ENCODE assay signal across 22 mouse cellular contexts in the genomic region with DNA sequence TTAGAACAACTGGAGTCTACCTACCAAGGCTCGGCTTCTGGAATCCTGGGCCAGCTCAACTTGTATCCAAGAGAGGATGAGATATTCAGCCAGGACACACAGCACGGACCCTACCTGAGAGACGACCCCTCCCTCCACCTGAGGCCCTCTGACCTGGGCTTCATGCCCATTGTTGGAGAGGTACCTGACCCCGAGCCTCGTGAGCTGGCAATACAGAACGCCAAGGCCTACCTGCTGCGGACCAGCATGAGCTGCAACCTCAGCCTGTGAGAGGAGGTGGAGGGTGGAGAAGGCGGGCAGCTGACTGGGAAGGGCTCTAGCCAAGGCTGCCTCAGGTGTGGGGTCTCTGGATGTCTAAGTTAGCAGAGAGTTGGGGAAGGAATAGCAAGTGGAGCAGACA. TPM values are rescaled to one million over a fixed set of nuclear protein-coding genes. Genes with fewer than 3 reads are reported as not detected.
"Had no signal": no experiment of that assay in that cellular context is flagged by ENCODE, and none has a peak within 500 bp of the region (broad histone marks: within the 10 kb centered on the region; RNA-seq: fewer than 3 reads in every experiment).

No protein-coding gene starts in this region.

- H3K9me3 ChIP-seq: limb, embryonic 10.5 days; liver, embryonic 15.5 days; megakaryocyte, embryonic 14.5 days had no signal

- H3K27ac ChIP-seq: left cerebral cortex, adult 2 months; limb, embryonic 10.5 days; liver, embryonic 15.5 days; macrophage had no signal

- H3K4me1 ChIP-seq: liver, embryonic 15.5 days had no signal

- H3K4me3 ChIP-seq: left cerebral cortex, adult 2 months; liver, embryonic 15.5 days; megakaryocyte, embryonic 14.5 days had no signal

- H3K9ac ChIP-seq: liver, embryonic 15.5 days; lung, embryonic 14.5 days had no signal

- H3K4me2 ChIP-seq: liver, embryonic 11.5 days; liver, embryonic 15.5 days; lung, embryonic 14.5 days had no signal

- DNase-seq: kidney, adult 8-10 months; kidney, postnatal 25 days; lung, embryonic 14.5 days; lung, postnatal 14 days; right cerebral cortex, adult 18-20 months; right cerebral cortex, postnatal 25 days; thymus, adult 18-20 months; thymus, postnatal 14 days had no signal

RNA-seq across cellular contexts. Expression of gene Rsph6a, which starts 0.6 kb away (rescaled TPM):
- total RNA-seq: monocyte, adult 5-6 weeks had no signal
- polyA plus RNA-seq: intestine, embryonic 16.5 days; kidney, embryonic 16.5 days; limb, embryonic 10.5 days; liver, embryonic 11.5 days; liver, embryonic 15.5 days; lung, embryonic 14.5 days; macrophage; neural tube, embryonic 14.5 days; small intestine, adult 2 months; stomach, embryonic 16.5 days had no signal

RNA-seq across cellular contexts. Expression of gene Dmpk, which starts 28.5 kb away (rescaled TPM):
- total RNA-seq: monocyte, adult 5-6 weeks had no signal

RNA-seq across cellular contexts. Expression of gene Foxa3, which starts 31.8 kb away (rescaled TPM):
- total RNA-seq: layer of hippocampus, postnatal 25 days; left cerebral cortex, adult 2 months; left cerebral cortex, postnatal 14 days; monocyte, adult 5-6 weeks had no signal
- polyA plus RNA-seq: limb, embryonic 10.5 days; macrophage; neural tube, embryonic 14.5 days had no signal
